Mouse (Mus musculus): Measurements from ENCODE around the gene Hps4. TPM values are rescaled to one million over a fixed set of nuclear protein-coding genes. Genes with fewer than 3 reads are reported as not detected.

Gene Hps4
- polyA plus RNA-seq, 1 experiment from 2014 or later: 18.5 TPM

GRCm38 (mm10) chr5:112367338-112367737, 24.5 kb downstream of the Hps4 start:
- H3K4me2 ChIP-seq (ENCODE audit: low read length): no peak overlapping the region
- H3K9me3 ChIP-seq (ENCODE audit: control insufficient read depth, low read length): no peaks in the 10 kb centered on the region
- no peak for ATAC-seq (ENCODE audit: insufficient number of reproducible peaks, insufficient read depth, low FRiP score, low read depth)
- no peak overlapping the region for H3K27ac ChIP-seq (replicated peaks in 1 of 2; ENCODE audit: control insufficient read depth in 1 of 2, insufficient read depth in 1 of 2, low read depth in 2 of 2, low read length in 2 of 2)
- no peaks in the 10 kb centered on the region for H3K27me3 ChIP-seq (ENCODE audit: control insufficient read depth, insufficient read depth, low read length)
- H3K9ac ChIP-seq (ENCODE audit: low read length): no peak overlapping the region
- H3K4me3 ChIP-seq (ENCODE audit: control insufficient read depth in 1 of 2, insufficient read depth in 1 of 2, low read depth in 1 of 2, low read length in 2 of 2): no peak overlapping the region
- H3K36me3 ChIP-seq (ENCODE audit: control insufficient read depth, insufficient read depth, low read length): peaks cover 73% of the 10 kb centered on the region
- no peaks in the 10 kb centered on the region for H3K4me1 ChIP-seq (ENCODE audit: control insufficient read depth in 2 of 2, insufficient read depth in 2 of 2, low read length in 2 of 2)
- 81% methylated on average over 4 of the region's 4 CpGs for WGBS

- Histone ChIP-seq H3K4me1 (ENCODE audit: control insufficient read depth in 2 of 2, insufficient read depth in 2 of 2, low read length in 2 of 2) (no peaks in the 10 kb centered on the region), H3K27me3 (ENCODE audit: control insufficient read depth, insufficient read depth, low read length) (no peaks in the 10 kb centered on the region), H3K4me3 (ENCODE audit: control insufficient read depth in 1 of 2, insufficient read depth in 1 of 2, low read depth in 1 of 2, low read length in 2 of 2) (no peak overlapping the region), H3K4me2 (ENCODE audit: low read length) (no peak overlapping the region), H3K27ac (replicated peaks in 1 of 2; ENCODE audit: control insufficient read depth in 1 of 2, insufficient read depth in 1 of 2, low read depth in 2 of 2, low read length in 2 of 2) (no peak overlapping the region), H3K9ac (ENCODE audit: low read length) (no peak overlapping the region), H3K36me3 (ENCODE audit: control insufficient read depth, insufficient read depth, low read length) (peaks cover 76% of the 10 kb centered on the region), H3K9me3 (ENCODE audit: control insufficient read depth, low read length) (no peaks in the 10 kb centered on the region)
- no peak for ATAC-seq (ENCODE audit: insufficient number of reproducible peaks, insufficient read depth, low FRiP score, low read depth)
- 75% methylated on average over 12 of the region's 12 CpGs for WGBS
Measured at GRCm38 (mm10) chr5:112367929-112368328, 25.0 kb downstream of the Hps4 start.

DNA sequence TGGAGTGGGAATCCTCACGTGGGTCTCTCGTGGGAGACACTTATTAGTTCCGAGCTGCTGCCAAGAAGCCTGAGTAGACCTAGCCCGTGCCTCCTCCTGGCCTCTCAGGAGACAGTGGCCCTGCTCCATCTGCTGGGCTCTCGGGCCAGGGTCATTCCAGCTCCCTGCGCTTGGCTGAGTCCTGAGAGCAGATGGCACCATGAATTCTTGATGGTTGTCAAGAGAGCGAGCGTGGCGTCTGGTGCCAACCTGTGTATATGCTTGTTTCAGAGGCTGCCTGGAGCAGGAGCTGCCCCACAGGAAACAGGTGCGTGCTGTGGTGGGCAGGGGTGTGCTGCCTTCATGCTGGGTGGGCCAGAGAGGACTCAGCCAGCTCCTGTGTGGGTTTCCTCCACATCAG, 25.8 kb downstream of the Hps4 start:
- Histone ChIP-seq H3K36me3 (ENCODE audit: control insufficient read depth, insufficient read depth, low read length) (peaks cover 78% of the 10 kb centered on the region), H3K27me3 (ENCODE audit: control insufficient read depth, insufficient read depth, low read length) (no peaks in the 10 kb centered on the region)

GRCm38 (mm10) chr5:112369326-112369725, 26.4 kb downstream of the Hps4 start:
- peaks cover 78% of the 10 kb centered on the region for H3K36me3 ChIP-seq (ENCODE audit: control insufficient read depth, insufficient read depth, low read length)
- no peaks in the 10 kb centered on the region for H3K9me3 ChIP-seq (ENCODE audit: control insufficient read depth, low read length)
- no peak overlapping the region for H3K9ac ChIP-seq (ENCODE audit: low read length)
- H3K27me3 ChIP-seq (ENCODE audit: control insufficient read depth, insufficient read depth, low read length): no peaks in the 10 kb centered on the region
- WGBS: 94% methylated on average over 13 of the region's 13 CpGs
- H3K4me2 ChIP-seq (ENCODE audit: low read length): no peak overlapping the region
- H3K27ac ChIP-seq (replicated peaks in 1 of 2; ENCODE audit: control insufficient read depth in 1 of 2, insufficient read depth in 1 of 2, low read depth in 2 of 2, low read length in 2 of 2): no peak overlapping the region
- no peaks in the 10 kb centered on the region for H3K4me1 ChIP-seq (ENCODE audit: control insufficient read depth in 2 of 2, insufficient read depth in 2 of 2, low read length in 2 of 2)
- no peak overlapping the region for H3K4me3 ChIP-seq (ENCODE audit: control insufficient read depth in 1 of 2, insufficient read depth in 1 of 2, low read depth in 1 of 2, low read length in 2 of 2)
- ATAC-seq (ENCODE audit: insufficient number of reproducible peaks, insufficient read depth, low FRiP score, low read depth): no peak

More for the DNA sequence above, 25.8 kb downstream of the Hps4 start:
- no peak for ATAC-seq (ENCODE audit: insufficient number of reproducible peaks, insufficient read depth, low FRiP score, low read depth)
- 93% methylated on average over 10 of the region's 10 CpGs for WGBS
- no peak overlapping the region for H3K9ac ChIP-seq (ENCODE audit: low read length)
- H3K9me3 ChIP-seq (ENCODE audit: control insufficient read depth, low read length): no peaks in the 10 kb centered on the region
- H3K4me3 ChIP-seq (ENCODE audit: control insufficient read depth in 1 of 2, insufficient read depth in 1 of 2, low read depth in 1 of 2, low read length in 2 of 2): no peak overlapping the region
- H3K27ac ChIP-seq (replicated peaks in 1 of 2; ENCODE audit: control insufficient read depth in 1 of 2, insufficient read depth in 1 of 2, low read depth in 2 of 2, low read length in 2 of 2): no peak overlapping the region
- no peak overlapping the region for H3K4me2 ChIP-seq (ENCODE audit: low read length)
- no peaks in the 10 kb centered on the region for H3K4me1 ChIP-seq (ENCODE audit: control insufficient read depth in 2 of 2, insufficient read depth in 2 of 2, low read length in 2 of 2)

- H3K27me3 ChIP-seq (ENCODE audit: control insufficient read depth, insufficient read depth, low read length): no peaks in the 10 kb centered on the region
- no peak overlapping the region for H3K27ac ChIP-seq (replicated peaks in 1 of 2; ENCODE audit: control insufficient read depth in 1 of 2, insufficient read depth in 1 of 2, low read depth in 2 of 2, low read length in 2 of 2)
- ATAC-seq (ENCODE audit: insufficient number of reproducible peaks, insufficient read depth, low FRiP score, low read depth): no peak
- no peak overlapping the region for H3K4me2 ChIP-seq (ENCODE audit: low read length)
- no peak overlapping the region for H3K4me3 ChIP-seq (ENCODE audit: control insufficient read depth in 1 of 2, insufficient read depth in 1 of 2, low read depth in 1 of 2, low read length in 2 of 2)
- H3K4me1 ChIP-seq (ENCODE audit: control insufficient read depth in 2 of 2, insufficient read depth in 2 of 2, low read length in 2 of 2): no peaks in the 10 kb centered on the region
- WGBS: 92% methylated on average over 12 of the region's 12 CpGs
- H3K9me3 ChIP-seq (ENCODE audit: control insufficient read depth, low read length): no peaks in the 10 kb centered on the region
- no peak overlapping the region for H3K9ac ChIP-seq (ENCODE audit: low read length)
- H3K36me3 ChIP-seq (ENCODE audit: control insufficient read depth, insufficient read depth, low read length): peaks cover 78% of the 10 kb centered on the region
Measured at GRCm38 (mm10) chr5:112370236-112370813, 27.4 kb downstream of the Hps4 start.

- Histone ChIP-seq H3K4me2 (ENCODE audit: low read length) (no peak overlapping the region), H3K4me3 (ENCODE audit: control insufficient read depth in 1 of 2, insufficient read depth in 1 of 2, low read depth in 1 of 2, low read length in 2 of 2) (no peak overlapping the region), H3K9ac (ENCODE audit: low read length) (no peak overlapping the region), H3K27ac (replicated peaks in 1 of 2; ENCODE audit: control insufficient read depth in 1 of 2, insufficient read depth in 1 of 2, low read depth in 2 of 2, low read length in 2 of 2) (no peak overlapping the region), H3K36me3 (ENCODE audit: control insufficient read depth, insufficient read depth, low read length) (peaks cover 78% of the 10 kb centered on the region), H3K9me3 (ENCODE audit: control insufficient read depth, low read length) (no peaks in the 10 kb centered on the region), H3K27me3 (ENCODE audit: control insufficient read depth, insufficient read depth, low read length) (no peaks in the 10 kb centered on the region), H3K4me1 (ENCODE audit: control insufficient read depth in 2 of 2, insufficient read depth in 2 of 2, low read length in 2 of 2) (no peaks in the 10 kb centered on the region)
- 77% methylated on average over 7 of the region's 7 CpGs for WGBS
- ATAC-seq (ENCODE audit: insufficient number of reproducible peaks, insufficient read depth, low FRiP score, low read depth): no peak
Measured at GRCm38 (mm10) chr5:112371933-112372332, 29.1 kb downstream of the Hps4 start.

- Histone ChIP-seq H3K4me2 (ENCODE audit: low read length) (no peak overlapping the region), H3K4me3 (ENCODE audit: control insufficient read depth in 1 of 2, insufficient read depth in 1 of 2, low read depth in 1 of 2, low read length in 2 of 2) (no peak overlapping the region), H3K4me1 (ENCODE audit: control insufficient read depth in 2 of 2, insufficient read depth in 2 of 2, low read length in 2 of 2) (no peaks in the 10 kb centered on the region), H3K9me3 (ENCODE audit: control insufficient read depth, low read length) (no peaks in the 10 kb centered on the region), H3K27me3 (ENCODE audit: control insufficient read depth, insufficient read depth, low read length) (no peaks in the 10 kb centered on the region), H3K27ac (replicated peaks in 1 of 2; ENCODE audit: control insufficient read depth in 1 of 2, insufficient read depth in 1 of 2, low read depth in 2 of 2, low read length in 2 of 2) (no peak overlapping the region), H3K9ac (ENCODE audit: low read length) (no peak overlapping the region), H3K36me3 (ENCODE audit: control insufficient read depth, insufficient read depth, low read length) (peaks cover 54% of the 10 kb centered on the region)
- WGBS: 85% methylated on average over 4 of the region's 4 CpGs
- no peak for ATAC-seq (ENCODE audit: insufficient number of reproducible peaks, insufficient read depth, low FRiP score, low read depth)
Measured at GRCm38 (mm10) chr5:112376111-112376510, 33.2 kb downstream of the Hps4 start.

- no peaks in the 10 kb centered on the region for H3K9me3 ChIP-seq (ENCODE audit: control insufficient read depth, low read length)
- H3K36me3 ChIP-seq (ENCODE audit: control insufficient read depth, insufficient read depth, low read length): peaks cover 42% of the 10 kb centered on the region
- WGBS: 92% methylated on average over 1 of the region's 1 CpGs
- no peak overlapping the region for H3K4me2 ChIP-seq (ENCODE audit: low read length)
- H3K9ac ChIP-seq (ENCODE audit: low read length): no peak overlapping the region
- no peak overlapping the region for H3K4me3 ChIP-seq (ENCODE audit: control insufficient read depth in 1 of 2, insufficient read depth in 1 of 2, low read depth in 1 of 2, low read length in 2 of 2)
- H3K27ac ChIP-seq (replicated peaks in 1 of 2; ENCODE audit: control insufficient read depth in 1 of 2, insufficient read depth in 1 of 2, low read depth in 2 of 2, low read length in 2 of 2): no peak overlapping the region
- ATAC-seq (ENCODE audit: insufficient number of reproducible peaks, insufficient read depth, low FRiP score, low read depth): no peak
- H3K4me1 ChIP-seq (ENCODE audit: control insufficient read depth in 2 of 2, insufficient read depth in 2 of 2, low read length in 2 of 2): no peaks in the 10 kb centered on the region
- no peaks in the 10 kb centered on the region for H3K27me3 ChIP-seq (ENCODE audit: control insufficient read depth, insufficient read depth, low read length)
Measured at GRCm38 (mm10) chr5:112377380-112377779, 34.5 kb downstream of the Hps4 start.
